Mouse (Mus musculus) liver, postnatal 0 days (tissue): ENCODE measurements around the gene Ftsj1.

ENCODE experiments used
- CTCF ChIP-seq: sonication (generic); IDR thresholded peaks from 2 replicates; pipeline ENCODE4 v1.5.1; 2016; ENCODE audit warnings: antibody characterized with exemption, low read depth
- EP300 ChIP-seq: IDR thresholded peaks from 2 replicates; pipeline ENCODE4 v1.6.1; 2016; ENCODE audit warnings: antibody characterized with exemption, low read depth, mild to moderate bottlenecking

GRCm38 (mm10) chrX:8236704-8237103 is 15.5 kb downstream of the Ftsj1 start:
- no peak for TF ChIP-seq CTCF
- no peak for TF ChIP-seq EP300
